Mouse (Mus musculus): ENCODE measurements at regions not wholly inside any gene's neighbourhood (a gene's known extent, or its start where the extent isn't known, plus 50 kb on each side); places are given as distances from the start of the nearest gene placed in this dataset.

DNA sequence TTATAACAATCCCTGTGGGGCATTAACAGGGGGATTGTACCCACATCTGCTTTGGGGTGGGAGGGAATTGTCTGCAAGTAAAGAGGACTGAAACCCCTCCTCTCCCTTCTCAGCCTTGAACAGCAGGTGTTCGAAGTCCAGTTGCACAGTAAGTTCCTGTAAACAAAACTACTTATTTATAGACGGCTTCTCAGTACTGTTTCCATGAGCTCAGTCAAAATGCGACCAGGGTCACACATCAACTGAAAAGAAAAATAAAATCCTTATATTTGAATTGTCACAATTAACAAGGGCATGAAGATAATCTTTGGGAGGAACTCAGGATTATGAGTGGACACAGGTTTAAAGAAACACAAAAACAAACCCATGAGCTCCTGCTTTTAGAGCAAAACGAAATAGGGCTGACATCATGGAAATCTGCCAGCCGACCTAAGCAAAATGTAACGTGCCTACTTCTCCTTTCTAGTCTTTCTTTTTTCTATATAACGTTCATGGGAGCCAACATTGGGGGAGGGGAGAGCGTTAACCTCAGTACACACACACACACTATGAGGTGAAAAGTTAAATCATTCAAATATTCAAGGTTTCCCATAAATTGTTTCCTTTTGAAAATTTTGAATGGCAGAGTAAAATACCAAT lies 437.6 kb upstream of the Mef2c start:
- H3K27ac ChIP-seq (ENCODE audit: control insufficient read depth, insufficient read depth, low read length), result no peak overlapping the region
- 14% methylated on average over 8 of the region's 8 CpGs for WGBS

GRCm38 (mm10) chr13:83067496-83067895 lies 436.3 kb upstream of the Mef2c start:
- WGBS, result 78% methylated on average over 2 of the region's 2 CpGs
- no peak for TF ChIP-seq CTCF (IDR thresholded peaks at IDR 0.05; ENCODE audit: borderline replicate concordance, control insufficient read depth, extremely low read depth, insufficient read depth, low read length, poor library complexity)
- TF ChIP-seq POLR2A (IDR thresholded peaks at IDR 0.05; ENCODE audit: control insufficient read depth, extremely low read depth, insufficient read depth, low read length, poor library complexity), result no peak
- Histone ChIP-seq H3K27ac (ENCODE audit: control insufficient read depth, insufficient read depth, low read length) (no peak overlapping the region), H3K4me3 (ENCODE audit: control insufficient read depth, insufficient read depth, low read length) (no peak overlapping the region), H3K27me3 (ENCODE audit: control insufficient read depth, insufficient read depth, low read length) (no peaks in the 10 kb centered on the region), H3K4me1 (replicated peaks; ENCODE audit: control insufficient read depth, insufficient read depth, low read length) (no peaks in the 10 kb centered on the region), H3K36me3 (ENCODE audit: control insufficient read depth, insufficient read depth, low read length) (no peaks in the 10 kb centered on the region)
- DNase-seq, result no peak

More for the DNA sequence above, 437.6 kb upstream of the Mef2c start:
- TF ChIP-seq POLR2A (IDR thresholded peaks at IDR 0.05; ENCODE audit: control insufficient read depth, extremely low read depth, insufficient read depth, low read length, poor library complexity) (no peak), CTCF (IDR thresholded peaks at IDR 0.05; ENCODE audit: borderline replicate concordance, control insufficient read depth, extremely low read depth, insufficient read depth, low read length, poor library complexity) (no peak)
- Histone ChIP-seq H3K36me3 (ENCODE audit: control insufficient read depth, insufficient read depth, low read length) (no peaks in the 10 kb centered on the region), H3K4me1 (replicated peaks; ENCODE audit: control insufficient read depth, insufficient read depth, low read length) (no peaks in the 10 kb centered on the region), H3K27me3 (ENCODE audit: control insufficient read depth, insufficient read depth, low read length) (no peaks in the 10 kb centered on the region), H3K4me3 (ENCODE audit: control insufficient read depth, insufficient read depth, low read length) (no peak overlapping the region)
- no peak for DNase-seq

- no peaks in the 10 kb centered on the region for H3K4me1 ChIP-seq (replicated peaks; ENCODE audit: control insufficient read depth, insufficient read depth, low read length)
- TF ChIP-seq CTCF (IDR thresholded peaks at IDR 0.05; ENCODE audit: borderline replicate concordance, control insufficient read depth, extremely low read depth, insufficient read depth, low read length, poor library complexity) (no peak), POLR2A (IDR thresholded peaks at IDR 0.05; ENCODE audit: control insufficient read depth, extremely low read depth, insufficient read depth, low read length, poor library complexity) (no peak)
- no peaks in the 10 kb centered on the region for H3K36me3 ChIP-seq (ENCODE audit: control insufficient read depth, insufficient read depth, low read length)
- WGBS, result 93% methylated on average over 1 of the region's 1 CpGs
- no peak overlapping the region for H3K4me3 ChIP-seq (ENCODE audit: control insufficient read depth, insufficient read depth, low read length)
- DNase-seq, result no peak
- H3K27me3 ChIP-seq (ENCODE audit: control insufficient read depth, insufficient read depth, low read length), result no peaks in the 10 kb centered on the region
- H3K27ac ChIP-seq (ENCODE audit: control insufficient read depth, insufficient read depth, low read length), result no peak overlapping the region
Measured at GRCm38 (mm10) chr13:83068588-83068987, 435.2 kb upstream of the Mef2c start.

DNA sequence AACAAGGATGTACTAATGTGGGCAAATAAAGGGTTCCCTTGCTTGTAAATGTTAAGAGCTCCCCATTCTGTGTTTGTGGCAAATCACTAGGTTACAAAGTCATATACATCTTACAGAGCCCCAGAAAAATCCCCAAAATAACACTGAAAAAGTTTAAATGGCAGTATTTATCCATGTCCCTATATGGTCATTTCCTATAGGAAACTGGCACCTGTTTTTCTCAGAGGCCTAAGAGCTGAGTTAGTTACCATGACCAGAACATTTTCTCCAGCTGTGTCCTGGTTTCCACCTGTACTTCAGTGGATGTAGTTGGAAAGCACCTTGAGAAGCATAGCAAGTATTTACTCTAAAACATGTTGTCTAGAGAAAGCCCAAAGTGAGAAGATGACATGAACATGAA lies 434.5 kb upstream of the Mef2c start:
- no peak overlapping the region for H3K4me3 ChIP-seq (ENCODE audit: control insufficient read depth, insufficient read depth, low read length)
- H3K4me1 ChIP-seq (replicated peaks; ENCODE audit: control insufficient read depth, insufficient read depth, low read length), result no peaks in the 10 kb centered on the region
- no peaks in the 10 kb centered on the region for H3K27me3 ChIP-seq (ENCODE audit: control insufficient read depth, insufficient read depth, low read length)
- no peaks in the 10 kb centered on the region for H3K36me3 ChIP-seq (ENCODE audit: control insufficient read depth, insufficient read depth, low read length)
- H3K27ac ChIP-seq (ENCODE audit: control insufficient read depth, insufficient read depth, low read length), result no peak overlapping the region
- no peak for TF ChIP-seq POLR2A (IDR thresholded peaks at IDR 0.05; ENCODE audit: control insufficient read depth, extremely low read depth, insufficient read depth, low read length, poor library complexity)
- no peak for TF ChIP-seq CTCF (IDR thresholded peaks at IDR 0.05; ENCODE audit: borderline replicate concordance, control insufficient read depth, extremely low read depth, insufficient read depth, low read length, poor library complexity)
- no peak for DNase-seq

- Histone ChIP-seq H3K27ac (ENCODE audit: control insufficient read depth, insufficient read depth, low read length) (no peak overlapping the region), H3K4me1 (replicated peaks; ENCODE audit: control insufficient read depth, insufficient read depth, low read length) (no peaks in the 10 kb centered on the region), H3K36me3 (ENCODE audit: control insufficient read depth, insufficient read depth, low read length) (no peaks in the 10 kb centered on the region), H3K27me3 (ENCODE audit: control insufficient read depth, insufficient read depth, low read length) (no peaks in the 10 kb centered on the region), H3K4me3 (ENCODE audit: control insufficient read depth, insufficient read depth, low read length) (no peak overlapping the region)
- TF ChIP-seq POLR2A (IDR thresholded peaks at IDR 0.05; ENCODE audit: control insufficient read depth, extremely low read depth, insufficient read depth, low read length, poor library complexity) (no peak), CTCF (IDR thresholded peaks at IDR 0.05; ENCODE audit: borderline replicate concordance, control insufficient read depth, extremely low read depth, insufficient read depth, low read length, poor library complexity) (no peak)
- WGBS, result 19% methylated on average over 3 of the region's 3 CpGs
- no peak for DNase-seq
Measured at GRCm38 (mm10) chr13:83072073-83072472, 431.8 kb upstream of the Mef2c start.

- no peak for DNase-seq
- H3K36me3 ChIP-seq (ENCODE audit: control insufficient read depth, insufficient read depth, low read length), result no peaks in the 10 kb centered on the region
- H3K4me3 ChIP-seq (ENCODE audit: control insufficient read depth, insufficient read depth, low read length), result no peak overlapping the region
- TF ChIP-seq CTCF (IDR thresholded peaks at IDR 0.05; ENCODE audit: borderline replicate concordance, control insufficient read depth, extremely low read depth, insufficient read depth, low read length, poor library complexity) (no peak), POLR2A (IDR thresholded peaks at IDR 0.05; ENCODE audit: control insufficient read depth, extremely low read depth, insufficient read depth, low read length, poor library complexity) (no peak)
- H3K27me3 ChIP-seq (ENCODE audit: control insufficient read depth, insufficient read depth, low read length), result no peaks in the 10 kb centered on the region
- WGBS, result 72% methylated on average over 6 of the region's 6 CpGs
- H3K27ac ChIP-seq (ENCODE audit: control insufficient read depth, insufficient read depth, low read length), result no peak overlapping the region
- no peaks in the 10 kb centered on the region for H3K4me1 ChIP-seq (replicated peaks; ENCODE audit: control insufficient read depth, insufficient read depth, low read length)
Measured at GRCm38 (mm10) chr13:83074219-83074965, 429.4 kb upstream of the Mef2c start.

All from thymus, adult 2 months (tissue).